Mouse (Mus musculus): ENCODE data around the gene Magi1.

- TF ChIP-seq POLR2A (IDR thresholded peaks at IDR 0.05; ENCODE audit: borderline replicate concordance, insufficient read depth, low read length) (no peak), CTCF (IDR thresholded peaks at IDR 0.05; ENCODE audit: borderline replicate concordance, insufficient read depth, low read depth, low read length) (no peak)
These were observed 386.2 kb downstream of the Magi1 start for GRCm38 (mm10) chr6:93897512-93897911.

Data from cerebellum, adult 2 months (tissue).